Mouse (Mus musculus) neural tube, embryonic 11.5 days (tissue): ENCODE data around the gene Naa15. TPM values are rescaled to one million over a fixed set of nuclear protein-coding genes. Genes with fewer than 3 reads are reported as not detected.

ENCODE experiments used
- ATAC-seq: fragments of 200-750 bp; cut with Nextera tagmentation; 2 replicates; pipeline ENCODE4 v1.8.0; 2017; ENCODE audit warnings: moderate number of reproducible peaks, mild to moderate bottlenecking, moderate TSS enrichment, moderate library complexity; ENCODE audit not compliant: insufficient read depth, low FRiP score, low TSS enrichment
- DNase-seq: peaks from one replicate; pipeline ENCODE4 v3.0.0-alpha.2; 2015; ENCODE audit warnings: low spot score
- H3K27ac ChIP-seq: fragments of 300-500 bp; sonication (generic); 2 replicates; pipeline ENCODE4 v1.5.1; 2014; ENCODE audit warnings: low read depth, mild to moderate bottlenecking, low read length
- H3K27me3 ChIP-seq: fragments of 300-500 bp; sonication (generic); 2 replicates; pipeline ENCODE4 v1.6.1; 2014; ENCODE audit warnings: mild to moderate bottlenecking, low read length, mixed read lengths; ENCODE audit not compliant: control insufficient read depth, insufficient read depth
- H3K36me3 ChIP-seq: fragments of 300-500 bp; sonication (generic); 2 replicates; pipeline ENCODE4 v1.6.1; 2014; ENCODE audit warnings: mild to moderate bottlenecking, low read length, moderate library complexity, mixed read lengths; ENCODE audit not compliant: control insufficient read depth, insufficient read depth
- H3K4me1 ChIP-seq: fragments of 300-500 bp; sonication (generic); 2 replicates; pipeline ENCODE4 v1.6.1; 2014; ENCODE audit warnings: low read length, mixed read lengths; ENCODE audit not compliant: control insufficient read depth, insufficient read depth
- H3K4me2 ChIP-seq: fragments of 300-500 bp; sonication (generic); 2 replicates; pipeline ENCODE4 v1.6.1; 2014; ENCODE audit warnings: low read depth, mild to moderate bottlenecking, moderate library complexity
- H3K4me3 ChIP-seq: fragments of 300-500 bp; sonication (generic); 2 replicates; pipeline ENCODE4 v1.5.1; 2014; ENCODE audit warnings: low read depth, low read length
- H3K9ac ChIP-seq: fragments of 300-500 bp; sonication (generic); 2 replicates; pipeline ENCODE4 v1.6.1; 2014; ENCODE audit warnings: mild to moderate bottlenecking, low read length
- H3K9me3 ChIP-seq: fragments of 300-500 bp; sonication (generic); 2 replicates; pipeline ENCODE4 v1.6.1; 2016; ENCODE audit warnings: low read length; ENCODE audit not compliant: control insufficient read depth
- WGBS: fragments of 180-500 bp; shearing (Covaris S2); extraction: QIAGEN DNeasy Blood & Tissue Kit; methylation state at CpG from one replicate; pipeline ENCODE4 v1.1.7; 2014; 5-methylcytosine and 5-hydroxymethylcytosine counted together
- polyA plus RNA-seq: library from polyadenylated mRNA; unstranded; fragments of >200 nt; fragmentation: Nextera tagmentation; extraction: Ambion mirVana; gene quantifications from 2 replicates; pipeline ENCODE4 v1.2.1, GENCODE M21; 2014

Gene Naa15
- polyA plus RNA-seq, 1 experiment from 2014 or later, result 51.7 TPM

DNA sequence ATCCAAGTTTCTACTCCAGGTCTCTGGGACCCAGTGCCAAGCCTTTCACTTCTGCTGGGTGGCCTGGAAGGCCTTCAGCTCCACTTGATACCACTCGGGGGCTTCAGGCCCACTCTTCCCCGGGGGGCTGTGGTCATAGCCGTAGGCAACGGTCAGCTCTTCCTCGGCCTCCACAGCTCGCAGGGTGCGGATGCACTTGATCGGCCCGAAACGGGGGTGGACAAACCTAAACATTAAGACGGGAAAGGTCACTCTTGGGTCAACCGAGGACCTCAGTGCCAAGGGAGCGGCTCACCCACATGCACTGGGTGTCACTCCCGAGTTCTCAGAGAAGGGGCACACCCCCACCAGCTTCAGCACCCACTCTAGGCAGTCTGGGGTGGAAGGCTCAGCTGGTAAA lies 106.3 kb downstream of the Naa15 start:
- Histone ChIP-seq H3K4me3 (no peak overlapping the region), H3K36me3 (peaks cover 5% of the 10 kb centered on the region), H3K9ac (no peak overlapping the region), H3K9me3 (no peaks in the 10 kb centered on the region), H3K4me2 (no peak overlapping the region), H3K4me1 (no peaks in the 10 kb centered on the region), H3K27me3 (no peaks in the 10 kb centered on the region), H3K27ac (no peak overlapping the region)
- DNase-seq (no peak), ATAC-seq (no peak)
- WGBS, result 86% methylated on average over 14 of the region's 14 CpGs

DNA sequence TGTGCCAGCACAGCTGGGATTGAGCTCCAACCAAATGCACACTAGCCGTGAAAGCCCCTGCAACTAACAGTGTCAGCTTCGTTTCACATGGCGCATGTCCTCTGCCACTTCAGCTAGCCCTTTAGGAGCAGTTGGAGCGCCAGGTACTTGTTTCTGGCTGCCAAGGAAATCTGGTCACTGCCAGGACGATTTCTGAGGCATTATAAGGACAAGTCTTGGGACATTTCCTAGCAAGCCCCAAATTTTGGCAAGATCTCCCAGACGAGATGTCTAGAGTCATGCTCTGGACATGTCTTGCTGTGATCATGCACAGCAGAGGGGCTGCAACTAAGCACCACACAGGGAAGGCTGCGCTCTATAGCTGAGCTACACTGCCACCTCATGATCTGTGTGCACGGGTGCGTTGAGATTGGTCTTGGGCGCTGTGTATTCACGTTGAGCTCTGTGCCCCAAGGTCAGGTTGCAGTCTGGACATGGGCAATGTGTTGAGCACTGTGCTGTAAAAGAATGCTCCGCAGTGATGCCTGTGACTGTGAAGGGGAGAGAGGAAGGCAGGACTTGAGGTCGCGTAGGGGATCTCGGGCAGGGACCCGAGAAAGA lies 110.3 kb downstream of the Naa15 start:
- no peak overlapping the region for H3K27ac ChIP-seq
- H3K27me3 ChIP-seq, result no peaks in the 10 kb centered on the region
- DNase-seq (no peak), ATAC-seq (no peak)
- no peaks in the 10 kb centered on the region for H3K9me3 ChIP-seq
- H3K9ac ChIP-seq, result no peak overlapping the region
- WGBS, result 90% methylated on average over 16 of the region's 16 CpGs
- H3K4me2 ChIP-seq, result no peak overlapping the region
- H3K36me3 ChIP-seq, result peaks cover 7% of the 10 kb centered on the region
- H3K4me3 ChIP-seq, result no peak overlapping the region
- no peaks in the 10 kb centered on the region for H3K4me1 ChIP-seq

Other genes with a start within 250 kb of the Naa15 start
- 15.1 TPM in 2 replicates for gene Noct, start 190.7 kb upstream of the Naa15 start, polyA plus RNA-seq
- gene Elf2, start 74.5 kb upstream of the Naa15 start, polyA plus RNA-seq, result 38.4 and 47.3 TPM in 2 replicates
- 4.2 and 6.7 TPM in 2 replicates for gene Mgarp, start 18.4 kb upstream of the Naa15 start, polyA plus RNA-seq
- 654 and 724 TPM in 2 replicates for gene Ndufc1, start 6.2 kb upstream of the Naa15 start, polyA plus RNA-seq
- gene Rab33b, start 68.8 kb downstream of the Naa15 start, polyA plus RNA-seq, result 13.4 and 14.7 TPM in 2 replicates
- gene Setd7, start 145.7 kb downstream of the Naa15 start, polyA plus RNA-seq, result 4.2 and 4.8 TPM in 2 replicates
- gene Mgst2, start 245.2 kb downstream of the Naa15 start, polyA plus RNA-seq, result 0.58 and 1.9 TPM in 2 replicates